Mouse (Mus musculus) CH12.LX (cell line): ENCODE data around the gene Cenpa.

ENCODE experiments used
- CTCF ChIP-seq, 2 experiments: IDR thresholded peaks in 1 of 2; conservative IDR thresholded peaks in 1 of 2; 2 replicates each; pipeline ENCODE4 v1.5.1; 2011 to 2012; ENCODE audit warnings: low read depth in 2 of 2, low read length in 2 of 2, improper control_type of control experiment in 1 of 2, inconsistent platforms in 1 of 2, mild to moderate bottlenecking in 1 of 2, moderate library complexity in 1 of 2
- EP300 ChIP-seq: IDR thresholded peaks from 2 replicates; pipeline ENCODE4 v1.6.1; 2011; ENCODE audit warnings: low read length, improper control_type of control experiment
- GABPA ChIP-seq: IDR thresholded peaks from 2 replicates; pipeline ENCODE4 v1.6.1; 2012; ENCODE audit warnings: low read depth, low read length, improper control_type of control experiment, inconsistent platforms; ENCODE audit not compliant: insufficient replicate concordance
- KAT2A ChIP-seq: IDR thresholded peaks from 2 replicates; pipeline ENCODE4 v1.6.1; 2012; ENCODE audit warnings: low read length, improper control_type of control experiment, inconsistent platforms; ENCODE audit not compliant: insufficient replicate concordance
- MAX ChIP-seq: IDR thresholded peaks from 2 replicates; pipeline ENCODE4 v1.6.1; 2011; ENCODE audit warnings: low read length, improper control_type of control experiment
- NRF1 ChIP-seq: IDR thresholded peaks from 2 replicates; pipeline ENCODE4 v1.6.1; 2014; ENCODE audit warnings: low read depth, mild to moderate bottlenecking, inconsistent platforms, low read length, improper control_type of control experiment, moderate library complexity
- POLR2A ChIP-seq: IDR thresholded peaks from 2 replicates; pipeline ENCODE4 v1.6.1; 2011; ENCODE audit warnings: low read depth, mild to moderate bottlenecking, improper control_type of control experiment, low read length
- RAD21 ChIP-seq: IDR thresholded peaks from 2 replicates; pipeline ENCODE4 v1.6.1; 2011; ENCODE audit warnings: low read depth, mild to moderate bottlenecking, low read length, improper control_type of control experiment, moderate library complexity
- SIN3A ChIP-seq: IDR thresholded peaks from 2 replicates; pipeline ENCODE4 v1.6.1; 2012; ENCODE audit warnings: low read length, improper control_type of control experiment, inconsistent platforms
- USF1 ChIP-seq: IDR thresholded peaks from 2 replicates; pipeline ENCODE4 v1.6.1; 2014; ENCODE audit warnings: low read depth, mild to moderate bottlenecking, inconsistent platforms, low read length, improper control_type of control experiment
- ZKSCAN1 ChIP-seq: IDR thresholded peaks from 2 replicates; pipeline ENCODE4 v1.6.1; 2012; ENCODE audit warnings: low read depth, inconsistent platforms, low read length, improper control_type of control experiment, borderline replicate concordance

DNA sequence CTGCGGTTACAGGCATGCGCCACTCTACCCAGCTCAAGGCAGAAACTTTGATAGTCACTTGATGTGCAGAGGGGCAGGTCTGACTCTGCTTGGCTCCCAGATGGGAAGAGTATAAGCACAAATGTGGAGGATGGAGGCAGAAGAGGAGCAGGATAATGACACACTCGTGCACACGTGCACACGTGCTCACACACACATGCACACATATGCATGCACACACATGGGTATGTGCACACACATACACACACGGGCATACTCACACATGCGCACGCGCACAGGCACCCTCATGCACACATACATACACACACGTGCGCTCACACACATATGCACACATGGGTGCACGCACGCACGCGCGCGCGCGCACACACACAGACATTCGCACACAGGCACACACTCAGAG is 46.0 kb upstream of the Cenpa start:
- TF ChIP-seq NRF1, result no peak
- no peak for TF ChIP-seq GABPA
- TF ChIP-seq MAX, result no peak
- TF ChIP-seq USF1, result no peak
- TF ChIP-seq CTCF (conservative IDR thresholded peaks at IDR 0.05 in 1 of 2, IDR thresholded peaks at IDR 0.05 in 1 of 2; ENCODE audit: low read depth in 2 of 2, low read length in 2 of 2), result no peak
- TF ChIP-seq POLR2A, result no peak
- no peak for TF ChIP-seq ZKSCAN1
- TF ChIP-seq EP300, result no peak
- TF ChIP-seq KAT2A, result no peak
- no peak for TF ChIP-seq RAD21
- TF ChIP-seq SIN3A, result no peak
